14 mouse cellular contexts compared by ENCODE assay signal in the genomic region with DNA sequence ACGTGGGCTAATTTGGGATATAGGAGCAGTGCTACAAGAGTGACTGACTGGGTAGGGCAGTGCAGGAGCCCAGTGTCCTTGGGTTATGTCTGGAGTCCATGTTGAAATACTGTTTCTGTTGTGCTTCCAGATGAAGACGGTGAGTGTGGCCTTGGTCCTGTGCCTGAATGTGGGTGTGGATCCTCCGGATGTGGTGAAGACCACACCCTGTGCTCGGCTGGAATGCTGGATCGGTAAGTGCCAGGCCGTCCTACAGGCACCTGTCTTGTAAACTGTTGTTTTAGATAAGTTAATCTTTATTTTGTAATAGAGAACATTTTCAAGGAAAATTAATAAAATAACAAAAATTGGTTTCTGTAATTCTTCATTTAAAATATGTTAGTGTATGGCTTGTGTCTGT. TPM values are rescaled to one million over a fixed set of nuclear protein-coding genes. Genes with fewer than 3 reads are reported as not detected.
DNase-seq lines count a peak whose midpoint lies in the region; ATAC-seq and TF ChIP-seq lines count a peak whose summit lies in the region.
"Had no signal": no experiment of that assay in that cellular context is flagged by ENCODE, and none has a peak within 500 bp of the region (broad histone marks: within the 10 kb centered on the region; RNA-seq: fewer than 3 reads in every experiment).

No protein-coding gene starts in this region.

- WGBS in liver, embryonic 14.5 days (ENCODE audit: insufficient replicate concordance), result 43% methylated on average over 6 of the region's 6 CpGs

- intact Hi-C loops in heart, postnatal 36 days (cut with DNase I), result no loop called here

- no peak overlapping the region for H3K9ac ChIP-seq in liver, embryonic 14.5 days (replicated peaks)
- H3K9ac ChIP-seq: embryonic facial prominence, embryonic 13.5 days; heart, embryonic 13.5 days; limb, embryonic 12.5 days had no signal

- H3K4me1 ChIP-seq in liver, embryonic 14.5 days (replicated peaks; ENCODE audit: control insufficient read depth in 2 of 2, insufficient read depth in 2 of 2, low read length in 1 of 2), result peaks cover 6 to 23% of the 10 kb centered on the region in 2 experiments

- TF ChIP-seq CTCF in liver, embryonic 14.5 days (IDR thresholded peaks at IDR 0.05; ENCODE audit: low read depth), result no peak

- no peaks in the 10 kb centered on the region for H3K27me3 ChIP-seq in liver, embryonic 14.5 days (ENCODE audit: control insufficient read depth, insufficient read depth, low read length)
- H3K27me3 ChIP-seq: embryonic facial prominence, embryonic 13.5 days; heart, embryonic 13.5 days; limb, embryonic 12.5 days had no signal

- DNase-seq in heart, adult 11 months, result peak; percentile 95
- no peak for DNase-seq in heart, postnatal 36 days
- peak; percentile 72 for DNase-seq in 3134 (ENCODE audit: extremely low read depth, insufficient read length, low spot score)
- peak; percentile 60 for DNase-seq in MEL-GATA-1-ER (ENCODE audit: extremely low read depth, low read depth)
- peak in 2 of 3 experiments; percentile 6 to 20 for DNase-seq in liver, embryonic 14.5 days (ENCODE audit: low read depth in 3 of 3, low spot score in 3 of 3)
- DNase-seq in layer of hippocampus, postnatal 36 days, result no peak
- no peak for DNase-seq in thymus, adult 18-20 months
- DNase-seq in spleen, postnatal 10 days (ENCODE audit: low spot score in 2 of 2), result no peak
- DNase-seq: cerebellum, postnatal 14 days; layer of hippocampus, adult 9-11 months had no signal

- TF ChIP-seq EP300 in liver, embryonic 14.5 days (IDR thresholded peaks at IDR 0.05; ENCODE audit: low read depth), result no peak

- H3K36me3 ChIP-seq in liver, embryonic 14.5 days (replicated peaks; ENCODE audit: control insufficient read depth, insufficient read depth, low read depth), result no peaks in the 10 kb centered on the region
- H3K36me3 ChIP-seq: limb, embryonic 12.5 days had no signal

- no peaks in the 10 kb centered on the region for H3K9me3 ChIP-seq in liver, embryonic 14.5 days (ENCODE audit: control insufficient read depth, low read length)
- H3K9me3 ChIP-seq: embryonic facial prominence, embryonic 13.5 days; heart, embryonic 13.5 days; limb, embryonic 12.5 days had no signal

- H3K4me3 ChIP-seq in liver, embryonic 14.5 days (ENCODE audit: insufficient read depth in 1 of 2, low read depth in 2 of 2, low read length in 2 of 2), result no peak overlapping the region
- H3K4me3 ChIP-seq: embryonic facial prominence, embryonic 13.5 days; heart, embryonic 13.5 days; limb, embryonic 12.5 days had no signal

- no peak overlapping the region for H3K27ac ChIP-seq in liver, embryonic 14.5 days
- H3K27ac ChIP-seq: embryonic facial prominence, embryonic 13.5 days; heart, embryonic 13.5 days; hindbrain, postnatal 0 days; limb, embryonic 12.5 days had no signal

- 0 out of 2 replicates have a peak, but pooled peaks have one; percentile 30 for ATAC-seq in liver, embryonic 14.5 days (ENCODE audit: insufficient read depth)
- ATAC-seq: hindbrain, postnatal 0 days had no signal

- H3K4me2 ChIP-seq in liver, embryonic 14.5 days (ENCODE audit: low read depth), result peak overlapping the region; percentile 31
- H3K4me2 ChIP-seq: embryonic facial prominence, embryonic 13.5 days; heart, embryonic 13.5 days; limb, embryonic 12.5 days had no signal

RNA-seq across cellular contexts. Expression of a gene that starts 54.8 kb away (rescaled TPM):
- 10 to 100 TPM; 34.8 to 36.0 TPM for total RNA-seq in heart, postnatal 36 days (2021)
- 5.7 and 5.8 TPM in 2 replicates for polyA plus RNA-seq in liver, embryonic 14.5 days (2012; rRNA removed)
- 3.7 and 4.1 TPM in 2 replicates for polyA plus RNA-seq in liver, embryonic 14.5 days (2014; fragmentation: Nextera tagmentation; extraction: Ambion mirVana)
- total RNA-seq in layer of hippocampus, postnatal 36 days (2021), result 10 to 100 TPM; 63.9 to 65.0 TPM

Comparison
In these comparisons a context has a peak if more than half of its experiments do, and no peak if none do; other contexts are left out.
1. DNase-seq: peak in heart, adult 11 months (single experiment), 3134 (single experiment), MEL-GATA-1-ER (single experiment) and liver, embryonic 14.5 days (2 of 3); none in heart, postnatal 36 days (0 of 2), layer of hippocampus, postnatal 36 days (0 of 2), thymus, adult 18-20 months (0 of 2) and spleen, postnatal 10 days (0 of 2).